Mouse (Mus musculus) limb, embryonic 10.5 days (tissue): ENCODE measurements around the gene Ppp1r1b. TPM values are rescaled to one million over a fixed set of nuclear protein-coding genes. Genes with fewer than 3 reads are reported as not detected.
A peak's percentile ranks its signal among the peaks of the same experiment; 100 is the strongest.

ENCODE experiments used
- DNase-seq: peaks from one replicate; pipeline ENCODE4 v3.0.0-alpha.2; 2017; ENCODE audit warnings: low spot score
- H3K27ac ChIP-seq: fragments of 300-500 bp; sonication (generic); 2 replicates; pipeline ENCODE4 v1.5.1; 2016; ENCODE audit warnings: mild to moderate bottlenecking
- H3K27me3 ChIP-seq: fragments of 300-500 bp; sonication (generic); 2 replicates; pipeline ENCODE4 v1.6.1; 2016; ENCODE audit warnings: low read depth, mild to moderate bottlenecking; ENCODE audit not compliant: poor library complexity, severe bottlenecking
- H3K36me3 ChIP-seq: fragments of 300-500 bp; sonication (generic); 2 replicates; pipeline ENCODE4 v1.6.1; 2016; ENCODE audit warnings: mild to moderate bottlenecking, moderate library complexity
- H3K4me1 ChIP-seq: fragments of 300-500 bp; sonication (generic); 2 replicates; pipeline ENCODE4 v1.6.1; 2016
- H3K4me3 ChIP-seq: fragments of 300-500 bp; sonication (generic); 2 replicates; pipeline ENCODE4 v1.5.1; 2016; ENCODE audit warnings: mild to moderate bottlenecking, moderate library complexity
- H3K9me3 ChIP-seq: fragments of 300-500 bp; sonication (generic); replicated peaks from 2 replicates; pipeline ENCODE4 v1.6.1; 2016; ENCODE audit warnings: mild to moderate bottlenecking
- WGBS: fragments of 180-500 bp; shearing (Covaris S2); methylation state at CpG from one replicate; pipeline ENCODE4 v1.1.7; 2016; 5-methylcytosine and 5-hydroxymethylcytosine counted together
- polyA plus RNA-seq: library from polyadenylated mRNA; unstranded; fragments of >200 nt; fragmentation: Nextera tagmentation; extraction: Ambion mirVana; gene quantifications from 2 replicates; pipeline ENCODE4 v1.2.1, GENCODE M21; 2016

Gene Ppp1r1b
- 0.13 TPM in 2 replicates for polyA plus RNA-seq

GRCm38 (mm10) chr11:98348083-98348961, at the start of gene Ppp1r1b:
Gene Ppp1r1b (plus strand): TSS chr11:98348404.
- Histone ChIP-seq H3K4me1 (peaks cover 17% of the 10 kb centered on the region), H3K27me3 (peaks cover 99% of the 10 kb centered on the region), H3K4me3 (peak within 1 kb of the TSS; percentile 52), H3K36me3 (no peaks in the 10 kb centered on the region), H3K9me3 (no peaks in the 10 kb centered on the region), H3K27ac (0 out of 2 replicates have a peak within 1 kb of the TSS, but pooled peaks have one; percentile 3)
- DNase-seq = peak; percentile 58
- WGBS = 1% methylated on average over 55 of the region's 55 CpGs

GRCm38 (mm10) chr11:98298484-98299205, 49.6 kb upstream of the Ppp1r1b start:
- H3K4me1 ChIP-seq = peaks cover 43% of the 10 kb centered on the region
- H3K27ac ChIP-seq = no peak overlapping the region
- no peaks in the 10 kb centered on the region for H3K9me3 ChIP-seq
- no peak for DNase-seq
- H3K27me3 ChIP-seq = peaks cover 82% of the 10 kb centered on the region
- 17% methylated on average over 10 of the region's 10 CpGs for WGBS
- no peaks in the 10 kb centered on the region for H3K36me3 ChIP-seq
- H3K4me3 ChIP-seq = no peak overlapping the region

DNA sequence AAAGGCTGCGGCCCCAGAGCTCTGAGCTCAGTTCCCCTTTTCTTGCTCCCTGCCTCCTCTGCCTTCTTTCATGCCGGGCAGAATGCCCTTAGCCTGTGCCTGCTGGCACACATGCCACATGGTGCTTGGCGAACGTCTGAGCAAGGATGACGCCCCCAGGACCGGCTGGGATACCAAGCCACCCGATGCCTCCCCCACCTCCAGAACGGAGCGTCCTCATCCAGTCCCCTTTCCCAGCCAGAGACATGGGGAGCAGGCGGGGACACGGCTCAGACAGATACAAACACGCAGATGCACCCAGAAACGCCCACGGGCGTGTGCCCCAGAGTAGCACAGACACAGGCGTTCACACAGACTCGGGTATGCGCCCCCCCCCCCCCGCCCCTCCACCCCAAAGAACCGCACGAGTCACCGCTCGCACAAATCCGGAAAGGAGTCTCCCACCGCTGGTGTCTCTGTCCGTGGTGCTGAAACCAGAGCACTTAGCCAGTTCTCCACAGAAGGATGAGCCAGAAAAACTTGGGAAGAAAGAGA, 34.3 kb upstream of the Ppp1r1b start:
- DNase-seq = peak; percentile 87
- no peaks in the 10 kb centered on the region for H3K36me3 ChIP-seq
- WGBS = 1% methylated on average over 26 of the region's 26 CpGs
- no peak overlapping the region for H3K27ac ChIP-seq
- peaks cover 4% of the 10 kb centered on the region; the same call in 1 of the 2 replicates for H3K4me1 ChIP-seq
- H3K9me3 ChIP-seq = no peaks in the 10 kb centered on the region
- H3K4me3 ChIP-seq = no peak overlapping the region
- H3K27me3 ChIP-seq = peaks cover 85% of the 10 kb centered on the region

DNA sequence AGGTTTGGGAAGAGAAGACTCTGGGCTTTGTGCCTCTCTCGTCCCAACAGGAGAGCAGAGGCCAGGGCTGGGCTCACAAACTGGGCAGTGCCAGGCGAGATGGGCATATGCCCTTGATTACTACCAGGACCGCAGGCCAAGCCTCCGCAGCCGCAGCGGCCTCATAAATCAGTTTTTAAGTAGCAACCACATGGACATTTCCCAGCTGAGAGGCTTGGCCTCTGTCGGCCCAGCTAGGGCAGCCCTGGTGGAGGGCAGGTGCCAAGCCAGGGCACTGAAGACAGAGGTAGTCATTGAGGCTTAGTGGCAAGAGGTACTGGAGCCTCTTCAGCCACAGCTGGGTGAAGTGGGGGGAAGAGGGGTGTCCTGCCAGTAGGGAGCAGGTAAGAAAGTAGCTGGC, 30.7 kb upstream of the Ppp1r1b start:
- WGBS = 3% methylated on average over 7 of the region's 7 CpGs
- DNase-seq = no peak

GRCm38 (mm10) chr11:98318421-98319116, 29.6 kb upstream of the Ppp1r1b start:
- Histone ChIP-seq H3K9me3 (no peaks in the 10 kb centered on the region), H3K36me3 (no peaks in the 10 kb centered on the region), H3K4me3 (no peak overlapping the region), H3K4me1 (peaks cover 4% of the 10 kb centered on the region; the same call in 1 of the 2 replicates), H3K27ac (no peak overlapping the region), H3K27me3 (peaks cover 100% of the 10 kb centered on the region)
- WGBS = 1% methylated on average over 14 of the region's 14 CpGs
- DNase-seq = no peak

More for the DNA sequence above, 30.7 kb upstream of the Ppp1r1b start:
- H3K4me3 ChIP-seq = no peak overlapping the region
- no peaks in the 10 kb centered on the region for H3K36me3 ChIP-seq
- peaks cover 99% of the 10 kb centered on the region for H3K27me3 ChIP-seq
- no peak overlapping the region for H3K27ac ChIP-seq
- no peaks in the 10 kb centered on the region for H3K9me3 ChIP-seq
- H3K4me1 ChIP-seq = peaks cover 4% of the 10 kb centered on the region; the same call in 1 of the 2 replicates

DNA sequence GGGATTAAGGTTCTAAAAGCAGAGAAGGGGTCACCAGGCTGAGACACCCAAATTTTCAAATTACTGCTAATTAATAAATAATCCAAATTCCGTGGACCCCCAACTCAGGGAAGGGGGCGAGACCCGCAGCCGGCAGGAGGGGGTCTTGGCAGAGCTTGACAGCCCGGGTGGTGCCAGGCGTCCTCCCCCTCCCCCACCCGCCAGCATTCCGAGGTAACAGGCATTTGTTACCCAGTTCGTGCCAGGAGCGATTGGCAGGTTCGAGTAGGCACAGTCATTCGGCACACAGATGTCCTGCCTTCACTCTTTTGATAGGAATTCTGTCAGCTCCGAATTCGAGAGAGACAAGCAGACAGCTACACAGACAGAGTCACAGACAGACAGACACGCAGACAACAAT, 29.1 kb upstream of the Ppp1r1b start:
- no peaks in the 10 kb centered on the region for H3K9me3 ChIP-seq
- no peaks in the 10 kb centered on the region for H3K36me3 ChIP-seq
- WGBS = 4% methylated on average over 15 of the region's 15 CpGs
- H3K27me3 ChIP-seq = peaks cover 100% of the 10 kb centered on the region
- H3K4me3 ChIP-seq = no peak overlapping the region
- H3K4me1 ChIP-seq = no peaks in the 10 kb centered on the region
- no peak overlapping the region for H3K27ac ChIP-seq
- no peak for DNase-seq

- no peaks in the 10 kb centered on the region for H3K9me3 ChIP-seq
- DNase-seq = no peak
- no peak overlapping the region for H3K27ac ChIP-seq
- peaks cover 100% of the 10 kb centered on the region for H3K27me3 ChIP-seq
- H3K4me1 ChIP-seq = no peaks in the 10 kb centered on the region
- no peaks in the 10 kb centered on the region for H3K36me3 ChIP-seq
- WGBS = 16% methylated on average over 4 of the region's 4 CpGs
- H3K4me3 ChIP-seq = no peak overlapping the region
Measured at GRCm38 (mm10) chr11:98319544-98319943, 28.7 kb upstream of the Ppp1r1b start.

DNA sequence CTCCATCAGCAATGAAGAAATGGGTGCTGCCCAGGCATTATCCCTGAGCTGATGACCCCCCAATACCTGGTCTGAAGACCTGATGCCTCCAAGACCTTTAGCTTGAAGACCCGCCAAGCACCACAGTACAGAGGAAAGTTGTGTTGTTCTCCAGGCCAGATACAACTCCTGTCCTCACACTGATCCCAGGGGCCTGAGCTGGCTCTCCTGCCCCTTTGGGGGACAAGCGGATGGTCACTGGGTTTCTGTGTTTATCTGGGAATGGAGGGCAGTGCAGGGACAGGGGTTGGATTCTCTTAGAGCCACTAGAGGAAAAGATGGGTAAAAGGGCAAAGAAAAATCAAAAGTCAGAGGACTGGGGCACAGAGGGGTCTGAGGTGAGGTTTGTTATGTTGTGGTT, 28.3 kb upstream of the Ppp1r1b start:
- no peaks in the 10 kb centered on the region for H3K36me3 ChIP-seq
- WGBS = 7% methylated on average over 2 of the region's 2 CpGs
- H3K9me3 ChIP-seq = no peaks in the 10 kb centered on the region
- no peak overlapping the region for H3K4me3 ChIP-seq
- no peaks in the 10 kb centered on the region for H3K4me1 ChIP-seq
- no peak overlapping the region for H3K27ac ChIP-seq
- no peak for DNase-seq
- H3K27me3 ChIP-seq = peaks cover 100% of the 10 kb centered on the region

DNA sequence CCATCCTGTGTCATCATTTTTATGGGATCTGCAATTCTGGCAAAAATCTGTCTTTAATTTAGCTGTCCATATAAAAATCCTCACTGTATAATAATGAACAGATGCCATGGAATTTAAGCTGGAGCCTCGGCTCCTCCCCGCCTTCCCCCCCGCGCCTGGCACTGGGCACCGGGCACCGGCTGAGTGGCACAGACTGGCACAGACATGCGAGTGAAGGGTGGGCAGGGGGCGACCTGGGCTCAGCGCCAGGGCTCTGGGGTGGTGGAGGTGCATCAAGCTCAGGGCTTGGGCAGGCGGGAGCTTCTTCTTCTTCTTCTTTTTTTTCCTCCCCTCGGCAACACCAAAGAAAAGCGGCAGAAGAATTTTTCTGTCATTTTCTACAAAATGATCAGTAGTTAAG, 27.8 kb upstream of the Ppp1r1b start:
- no peak for DNase-seq
- H3K27ac ChIP-seq = no peak overlapping the region
- no peaks in the 10 kb centered on the region for H3K4me1 ChIP-seq
- H3K9me3 ChIP-seq = no peaks in the 10 kb centered on the region
- 10% methylated on average over 12 of the region's 12 CpGs for WGBS
- peaks cover 100% of the 10 kb centered on the region for H3K27me3 ChIP-seq
- H3K36me3 ChIP-seq = no peaks in the 10 kb centered on the region
- no peak overlapping the region for H3K4me3 ChIP-seq

DNA sequence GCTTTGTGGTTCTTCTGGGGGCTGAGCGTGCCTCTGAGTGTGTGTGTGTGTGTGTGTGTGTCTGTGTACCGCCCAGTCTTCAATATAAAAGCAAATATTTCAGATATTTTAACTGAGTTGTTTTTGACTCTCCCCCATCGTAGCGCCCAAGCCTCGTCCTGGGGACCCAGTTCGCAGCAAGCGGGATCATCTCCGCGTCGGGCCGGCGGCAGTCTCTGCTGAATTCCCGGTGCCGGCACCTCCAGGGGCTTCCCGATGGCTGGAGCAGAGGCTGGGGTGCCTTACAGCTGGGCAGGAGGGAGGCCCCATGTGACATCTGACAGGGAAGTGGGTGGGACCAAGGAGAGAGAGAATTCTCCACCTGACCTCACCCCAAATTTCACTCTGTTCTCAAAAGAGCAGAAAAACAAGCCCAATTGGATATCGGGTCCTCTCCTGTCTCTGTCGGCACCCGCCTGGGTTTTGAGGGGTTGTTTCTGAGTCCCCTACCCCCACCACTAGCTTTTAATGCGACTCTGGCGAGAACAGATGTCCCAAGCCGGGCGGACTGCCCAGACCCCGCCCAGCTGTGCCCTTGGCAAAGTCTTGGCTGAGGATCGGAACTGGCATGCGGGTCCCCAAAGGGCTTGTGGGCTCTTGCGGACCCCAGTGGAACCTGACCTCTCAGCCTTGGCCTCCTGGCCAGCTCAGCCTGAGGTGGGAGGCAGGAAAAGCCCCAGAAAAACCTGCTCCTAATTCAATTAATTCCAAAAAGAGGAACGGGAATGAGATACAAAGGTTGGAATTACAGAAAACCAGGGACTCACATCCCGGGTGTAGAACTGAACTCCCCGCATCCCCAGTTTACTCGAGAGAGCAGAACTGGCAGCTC, 27.2 kb upstream of the Ppp1r1b start:
- no peaks in the 10 kb centered on the region for H3K36me3 ChIP-seq
- H3K9me3 ChIP-seq = no peaks in the 10 kb centered on the region
- peaks cover 100% of the 10 kb centered on the region for H3K27me3 ChIP-seq
- DNase-seq = no peak
- H3K4me3 ChIP-seq = no peak overlapping the region
- H3K4me1 ChIP-seq = no peaks in the 10 kb centered on the region
- H3K27ac ChIP-seq = no peak overlapping the region
- 2% methylated on average over 30 of the region's 30 CpGs for WGBS

GRCm38 (mm10) chr11:98321677-98322003, 26.6 kb upstream of the Ppp1r1b start:
- no peak for DNase-seq
- H3K27me3 ChIP-seq = peaks cover 100% of the 10 kb centered on the region

GRCm38 (mm10) chr11:98322159-98322558, 26.0 kb upstream of the Ppp1r1b start:
- WGBS = 8% methylated on average over 1 of the region's 1 CpGs
- Histone ChIP-seq H3K4me3 (no peak overlapping the region), H3K27me3 (peaks cover 100% of the 10 kb centered on the region), H3K36me3 (no peaks in the 10 kb centered on the region), H3K4me1 (peaks cover 6% of the 10 kb centered on the region), H3K27ac (no peak overlapping the region), H3K9me3 (no peaks in the 10 kb centered on the region)
- no peak for DNase-seq

More at GRCm38 (mm10) chr11:98321677-98322003, 26.6 kb upstream of the Ppp1r1b start:
- peaks cover under 1% of the 10 kb centered on the region; the same call in 1 of the 2 replicates for H3K4me1 ChIP-seq
- H3K36me3 ChIP-seq = no peaks in the 10 kb centered on the region
- WGBS = 7% methylated on average over 5 of the region's 5 CpGs
- H3K9me3 ChIP-seq = no peaks in the 10 kb centered on the region
- H3K27ac ChIP-seq = no peak overlapping the region
- no peak overlapping the region for H3K4me3 ChIP-seq
